Mouse (Mus musculus) testis, postnatal 10 days (tissue): Measurements from ENCODE around the gene Tmem82.
A peak's percentile ranks its signal among the peaks of the same experiment; 100 is the strongest.

Experiments used
- DNase-seq: peaks from one replicate; pipeline ENCODE4 v3.0.0; 2021; ENCODE audit warnings: low spot score

Tmem82 gene

DNA sequence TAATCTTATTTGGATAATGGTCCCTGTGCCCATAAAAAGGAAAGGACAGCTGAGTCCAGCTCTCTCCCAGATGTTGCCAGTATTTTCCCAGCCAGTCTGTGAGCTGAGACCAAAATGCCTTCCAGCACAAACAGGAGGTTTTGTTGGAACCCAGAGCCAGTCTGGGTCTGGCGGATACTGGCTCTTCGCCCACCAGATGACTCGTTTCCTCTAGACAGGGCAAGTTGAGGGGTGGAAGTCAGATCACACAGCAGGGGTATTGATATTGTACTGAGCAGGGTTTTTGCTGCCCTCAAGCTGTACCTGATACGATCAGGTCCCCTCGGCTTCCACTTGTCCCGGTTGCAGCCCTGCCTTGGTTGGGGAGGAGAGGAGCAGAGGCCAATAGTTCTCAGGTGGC lies 8.9 kb downstream of the Tmem82 start:
- DNase-seq = no peak

DNA sequence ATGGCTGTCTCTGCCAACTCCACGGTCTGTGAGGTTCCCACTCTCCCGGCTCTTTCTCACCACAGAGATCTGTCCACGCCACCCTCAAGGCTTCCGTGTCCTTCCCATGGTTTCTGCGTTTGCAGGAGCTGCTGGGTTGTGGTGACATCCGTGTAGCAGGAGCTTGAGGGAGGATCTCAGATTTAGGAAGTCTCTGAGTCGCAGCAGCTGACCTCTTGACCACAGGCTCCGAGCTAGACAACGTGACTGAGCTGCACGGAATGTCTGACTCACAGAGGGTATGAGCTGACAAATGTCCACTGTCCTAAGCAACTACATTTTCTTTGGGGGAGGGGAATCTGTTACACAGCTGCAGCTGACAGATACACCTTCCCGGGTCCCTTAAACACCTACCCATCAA lies 12.6 kb downstream of the Tmem82 start, which contains the start of gene Fblim1:
Fblim1 (minus strand) TSS at position 236 of the 400 bp plus-strand sequence.
- no peak for DNase-seq

DNA sequence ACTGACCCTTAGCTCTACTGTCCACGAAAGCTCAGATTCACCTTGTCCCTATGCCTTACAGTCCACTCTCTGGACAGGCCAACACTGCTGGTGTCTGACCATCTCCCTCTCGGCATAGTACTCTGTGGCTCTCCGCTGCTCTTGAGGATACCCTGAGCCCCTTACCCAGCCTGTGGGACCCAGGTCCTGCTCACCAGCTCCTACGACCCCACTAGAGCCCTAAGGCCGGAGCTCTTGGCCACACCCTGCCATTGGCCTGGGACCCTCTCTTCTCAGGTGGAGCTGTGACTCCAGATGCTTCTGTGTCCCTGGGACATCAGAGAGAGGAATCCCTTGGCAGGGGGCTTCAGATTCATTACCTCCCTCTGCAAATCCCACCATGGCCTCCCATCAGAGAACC lies 13.0 kb downstream of the Tmem82 start:
- no peak for DNase-seq

DNA sequence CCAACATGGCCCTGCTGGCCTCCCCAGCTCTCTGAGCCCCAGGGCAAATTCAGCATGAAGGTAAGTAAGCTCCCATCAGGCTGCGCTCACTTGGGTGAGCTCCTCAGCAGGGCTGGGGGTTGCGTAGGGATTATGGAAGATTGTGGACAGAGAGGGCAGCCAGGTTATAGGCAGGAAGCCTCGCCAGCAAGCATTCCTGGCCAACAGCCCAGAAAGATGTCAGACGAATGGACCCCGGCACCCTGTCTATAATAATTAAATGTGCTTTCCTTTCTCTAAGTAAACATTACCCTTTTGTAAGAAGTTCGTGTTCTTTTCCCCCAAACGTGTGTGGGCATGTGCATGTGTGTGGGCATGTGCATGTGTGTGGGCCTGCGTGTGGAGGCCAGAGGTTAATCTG lies 13.9 kb downstream of the Tmem82 start:
- DNase-seq = peak; percentile 64

DNA sequence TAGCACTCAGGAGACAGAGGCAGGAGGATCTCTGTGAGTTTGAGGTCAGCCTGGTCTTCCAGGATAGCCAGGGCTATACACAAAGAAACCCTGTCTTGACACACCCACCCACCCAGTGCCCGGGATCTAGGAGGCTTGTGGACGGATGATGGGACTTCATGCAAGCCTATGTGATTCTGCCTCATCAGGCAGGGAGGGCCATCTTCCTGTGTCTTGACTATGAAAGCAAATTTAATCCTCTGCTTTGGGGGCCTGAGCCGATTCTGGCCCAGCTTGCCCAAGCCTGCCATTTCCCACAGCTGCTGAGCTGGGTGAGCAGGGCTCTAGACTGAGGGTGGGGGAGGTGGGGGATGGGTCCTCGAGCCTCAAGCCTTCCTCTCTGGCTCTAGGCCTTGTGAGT lies 14.5 kb downstream of the Tmem82 start:
- no peak for DNase-seq

DNA sequence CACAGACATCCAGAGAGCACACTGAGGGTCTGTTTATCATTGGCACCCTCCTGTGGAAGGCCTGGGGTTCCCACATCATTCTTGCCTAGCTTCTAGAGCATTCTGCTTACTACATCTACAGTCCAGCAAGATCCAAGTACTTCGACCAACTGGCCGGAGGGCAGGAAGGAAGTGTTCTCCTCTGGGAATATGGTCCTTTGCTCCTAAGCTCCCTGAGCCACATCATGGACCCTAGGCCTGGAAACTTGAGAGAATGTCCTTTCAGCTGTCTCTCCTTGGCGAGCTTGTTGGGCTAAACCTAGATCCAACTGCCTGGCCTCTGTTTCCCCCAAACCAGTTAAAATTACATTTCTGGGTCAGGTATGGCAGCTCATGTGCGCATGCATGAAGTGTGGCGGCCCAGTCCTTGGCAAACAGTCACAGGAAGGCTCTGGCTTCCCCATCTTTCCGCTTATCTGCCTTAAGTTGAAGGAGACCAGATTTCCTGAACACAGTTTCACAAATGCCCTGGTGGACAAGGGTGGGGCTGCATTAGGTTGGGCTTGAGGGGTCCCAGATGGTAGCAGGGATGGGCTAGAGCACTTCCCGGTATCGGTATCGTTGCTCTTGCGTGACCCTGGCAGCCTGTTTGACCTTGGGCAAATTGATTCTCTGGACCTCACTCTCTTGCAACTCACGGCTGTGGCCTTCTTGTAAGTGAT lies 15.8 kb downstream of the Tmem82 start:
- no peak for DNase-seq

DNA sequence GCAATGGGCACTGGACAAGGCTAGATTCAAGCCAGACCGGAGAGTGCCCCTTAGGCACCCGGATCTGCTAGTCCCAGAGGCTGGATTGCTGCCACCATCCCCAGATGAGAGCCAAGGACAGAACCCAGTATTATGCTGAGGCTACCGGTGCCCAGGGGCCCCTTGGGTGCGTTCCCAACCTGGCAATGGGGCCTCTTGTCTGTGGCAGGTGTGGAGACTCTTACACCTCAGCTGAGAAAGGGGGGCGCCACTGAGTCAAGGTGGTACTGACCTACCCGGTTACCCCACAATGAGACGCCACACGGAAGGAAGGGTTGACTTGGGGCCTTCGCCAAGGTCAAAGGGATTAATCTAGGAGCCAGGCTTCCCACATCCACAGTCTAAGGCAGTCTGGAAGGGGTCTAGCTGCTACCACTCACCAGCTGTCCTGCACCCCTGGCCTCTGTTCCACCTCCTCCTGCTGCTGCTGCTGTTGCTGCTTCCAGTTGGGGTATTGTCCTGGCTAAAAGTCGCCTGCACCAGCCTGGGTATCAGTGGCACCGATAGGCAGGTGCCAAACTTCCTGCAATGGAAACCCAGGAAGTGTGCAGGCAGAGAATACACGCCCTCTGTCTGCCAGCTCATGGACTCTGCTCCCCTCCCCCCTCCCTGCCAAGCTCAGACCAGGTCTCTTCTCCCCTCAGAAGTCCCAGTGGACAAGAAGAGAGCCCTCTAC lies 17.1 kb downstream of the Tmem82 start:
- DNase-seq = peak; percentile 68

DNA sequence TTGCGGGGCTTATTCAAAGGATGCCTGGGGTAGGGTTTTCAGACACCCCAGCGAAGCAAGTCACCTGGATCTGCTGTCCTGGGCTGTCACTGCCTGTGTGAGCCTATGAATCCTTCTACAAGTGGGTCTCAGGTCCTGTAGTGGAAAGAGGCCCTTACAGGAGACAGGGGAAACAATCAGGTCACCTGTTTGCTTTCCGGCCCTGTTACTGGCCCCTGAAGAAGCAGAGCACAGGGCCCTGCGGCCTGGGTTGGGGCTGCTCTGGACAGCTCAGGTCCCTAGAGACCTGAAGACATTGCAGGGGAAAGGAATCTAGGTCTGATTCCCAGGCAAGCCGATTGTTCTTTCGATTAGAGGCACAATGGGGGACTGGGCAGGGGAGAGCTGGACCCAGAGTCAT lies 18.1 kb downstream of the Tmem82 start:
- DNase-seq = no peak

DNA sequence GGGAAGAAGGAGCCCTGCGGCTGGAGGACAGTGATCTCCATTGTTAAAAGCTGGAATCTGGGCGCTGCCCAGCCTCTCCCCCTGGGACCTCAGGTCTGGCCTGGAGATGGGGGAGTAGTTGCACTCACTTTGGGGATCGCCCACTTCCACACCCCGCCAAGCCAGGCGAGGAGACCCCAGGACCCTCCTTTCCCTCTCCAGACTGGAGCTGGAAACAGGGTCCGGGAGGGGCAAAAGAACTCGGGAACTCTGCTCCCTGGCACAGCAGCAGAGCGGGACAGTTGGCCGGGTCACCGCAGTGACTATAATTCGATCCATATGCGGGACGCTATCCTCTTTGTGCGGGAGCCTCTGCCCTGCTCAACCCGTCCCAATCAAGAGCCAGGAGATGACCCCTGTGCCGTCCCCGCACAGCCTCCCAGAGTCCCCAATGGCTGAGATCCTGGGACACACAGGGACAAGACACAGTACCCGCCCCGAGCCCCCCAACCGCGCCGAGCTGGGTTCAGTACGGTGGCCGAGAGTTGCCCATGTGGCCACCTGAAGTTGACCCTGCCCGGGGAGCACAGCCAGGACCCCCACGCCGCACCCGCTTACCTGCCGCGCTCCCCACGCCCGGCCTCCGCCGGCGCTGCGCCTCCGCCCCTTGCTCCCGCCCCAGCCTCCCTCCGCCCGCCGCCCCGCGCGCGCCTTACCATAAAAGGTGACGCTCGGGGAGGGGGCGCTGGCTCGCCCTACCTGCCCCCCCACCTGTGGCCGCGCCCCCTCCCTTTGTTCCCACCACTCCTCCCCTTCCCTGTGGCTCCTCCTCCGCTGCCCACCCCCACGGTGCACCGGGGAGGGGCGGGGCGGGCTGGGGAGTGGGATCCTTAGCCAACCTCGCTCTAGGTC lies 18.9 kb downstream of the Tmem82 start:
- no peak for DNase-seq

DNA sequence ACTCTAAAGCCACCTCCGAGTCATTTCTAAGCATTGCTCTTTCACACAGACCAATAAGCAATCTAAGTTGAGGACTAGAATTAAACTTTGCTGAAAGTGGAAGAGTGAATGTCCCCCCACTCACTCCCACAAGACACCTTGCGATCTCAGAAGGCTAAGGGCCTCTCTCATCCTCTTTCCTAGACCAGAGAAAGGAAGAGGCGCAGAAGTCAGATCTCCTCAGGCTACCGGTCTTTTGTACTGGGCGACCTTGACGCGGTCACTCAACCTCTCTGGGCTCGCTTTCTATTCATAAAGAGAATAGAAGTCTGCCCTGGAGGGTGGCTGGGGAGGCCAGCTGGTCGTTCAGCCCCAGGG lies 19.6 kb downstream of the Tmem82 start:
- DNase-seq = no peak

DNA sequence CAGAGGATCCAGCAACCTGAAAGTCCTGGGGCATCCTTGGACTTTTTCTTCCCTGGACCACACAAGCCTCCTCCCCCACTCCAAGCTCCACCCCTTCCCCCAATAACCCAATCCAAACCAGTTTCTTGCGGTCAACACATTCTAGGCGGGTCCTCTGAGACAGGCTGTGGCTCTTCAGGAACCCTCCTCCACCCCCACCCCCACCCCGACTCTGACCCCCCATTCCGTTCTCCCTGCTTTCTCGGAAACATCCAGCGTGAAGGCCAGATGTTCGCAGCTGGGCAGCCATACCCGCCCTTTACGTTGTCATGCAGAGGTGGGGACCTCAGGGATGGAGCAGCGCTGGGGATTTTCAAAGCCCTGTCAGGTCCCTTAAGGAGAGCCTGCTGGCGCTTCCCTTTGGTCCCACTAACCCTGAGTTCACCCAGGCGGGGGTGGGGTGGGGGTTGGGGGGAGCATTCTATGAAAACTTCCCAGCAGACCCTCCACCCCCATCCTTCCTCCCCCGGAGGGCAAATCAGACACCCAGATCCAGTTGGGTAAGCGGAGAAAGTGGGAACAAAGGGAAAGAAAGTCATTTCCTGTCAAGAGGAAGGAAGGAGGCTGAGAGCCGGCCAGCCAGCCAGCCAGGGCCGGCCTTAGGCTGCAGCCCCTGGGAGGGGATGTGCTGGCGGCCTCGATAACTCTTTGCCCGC lies 20.1 kb downstream of the Tmem82 start:
- DNase-seq = peak; percentile 72

DNA sequence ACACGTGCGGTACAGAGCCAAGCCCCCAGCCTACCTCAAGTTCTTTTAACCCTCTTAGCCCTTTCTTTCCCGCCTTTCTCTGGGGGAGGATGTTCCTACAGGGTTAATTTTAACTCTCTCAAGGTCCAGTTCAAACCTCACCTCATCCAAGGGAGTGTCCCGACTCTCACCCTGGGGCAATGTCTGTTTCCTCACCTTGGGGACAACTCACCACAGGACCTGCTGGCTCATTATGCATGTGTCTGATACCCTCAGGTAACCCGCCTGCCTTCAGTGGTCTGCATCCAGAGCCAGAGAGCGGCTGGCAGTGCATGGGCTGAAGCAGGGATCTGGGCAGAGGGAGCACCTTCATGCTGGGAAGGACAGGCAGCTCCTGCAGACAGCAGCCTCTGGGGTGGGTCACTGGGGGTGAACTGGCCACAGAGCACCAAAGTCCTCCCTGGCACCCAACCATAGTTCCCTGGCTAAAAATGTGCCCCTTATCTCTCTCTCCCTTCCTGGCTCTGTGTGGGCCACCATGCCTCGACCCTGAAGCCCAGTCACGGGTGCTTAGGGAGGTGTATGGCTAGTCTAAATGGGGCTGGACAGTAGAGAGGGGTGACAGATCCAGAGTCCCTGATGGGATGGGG lies 21.6 kb downstream of the Tmem82 start:
- no peak for DNase-seq

DNA sequence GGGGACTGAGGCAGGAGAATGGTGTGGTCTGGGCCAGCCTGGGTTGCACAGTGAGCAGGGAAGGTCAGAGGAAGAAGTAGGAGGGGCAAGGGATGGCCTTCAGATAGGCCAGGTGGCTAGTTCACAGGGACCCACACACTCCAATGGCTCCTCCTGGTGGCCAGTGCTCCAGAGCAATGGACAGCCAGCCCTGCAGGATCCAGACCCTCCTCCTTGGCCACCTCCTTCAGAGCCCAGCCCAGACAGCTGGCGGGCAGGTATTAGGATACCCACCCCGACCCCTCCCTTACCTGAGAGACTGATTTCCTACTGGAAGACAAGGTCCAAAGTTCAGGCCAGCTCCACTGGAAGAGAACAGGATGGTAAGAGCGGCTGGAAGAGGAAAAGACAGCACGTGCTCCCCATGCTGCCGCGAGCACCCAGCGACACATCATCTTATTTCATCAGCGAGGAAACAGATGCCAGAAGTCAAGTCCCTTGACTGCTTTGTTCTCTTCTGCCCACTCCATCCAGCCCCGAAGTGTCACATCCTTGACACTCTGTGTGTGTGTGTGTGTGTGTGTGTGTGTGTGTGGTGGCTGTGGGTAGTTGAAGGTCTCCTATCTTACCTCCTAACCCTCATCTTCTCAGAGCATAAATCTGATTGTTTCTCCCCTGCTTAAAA lies 22.7 kb downstream of the Tmem82 start:
- DNase-seq = no peak

DNA sequence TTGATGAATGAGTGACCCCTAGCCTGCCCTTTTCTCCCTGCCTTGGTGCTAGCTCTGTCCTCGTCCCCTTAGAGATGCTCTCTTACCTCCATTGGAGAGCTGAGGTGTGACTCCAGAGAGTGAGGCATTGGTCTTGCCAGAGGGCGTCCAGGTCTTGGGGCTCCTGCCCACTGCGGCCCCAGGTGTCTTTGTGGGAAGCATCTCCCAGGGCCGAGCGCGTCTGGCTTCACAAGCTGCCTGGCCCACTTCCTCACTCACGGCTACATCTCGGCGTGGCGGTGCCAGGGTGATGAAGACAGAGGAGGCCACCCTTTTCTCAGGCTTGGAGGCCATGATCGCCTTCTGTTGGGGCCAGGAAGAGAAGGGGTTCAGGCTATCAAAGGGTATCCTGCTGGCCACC lies 23.3 kb downstream of the Tmem82 start:
- DNase-seq = no peak

DNA sequence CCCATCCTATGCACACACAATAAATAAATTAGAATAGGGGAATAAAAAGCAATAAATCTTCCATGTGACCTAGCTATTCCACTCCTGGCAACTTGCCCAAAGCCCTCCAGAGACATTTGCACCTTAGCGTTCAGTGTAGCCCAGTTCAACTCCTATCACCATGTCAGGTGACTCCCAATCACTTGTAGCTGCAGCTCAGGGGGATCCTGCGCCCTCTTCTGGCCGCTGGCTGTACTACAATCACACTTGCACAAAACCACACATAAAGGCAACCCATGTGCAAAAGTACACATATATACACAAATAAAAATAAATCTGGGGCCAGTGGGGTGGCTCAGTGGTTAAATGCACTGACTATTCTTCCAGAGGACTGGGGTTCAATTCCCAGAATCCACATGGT lies 26.9 kb downstream of the Tmem82 start:
- DNase-seq = peak; percentile 75

DNA sequence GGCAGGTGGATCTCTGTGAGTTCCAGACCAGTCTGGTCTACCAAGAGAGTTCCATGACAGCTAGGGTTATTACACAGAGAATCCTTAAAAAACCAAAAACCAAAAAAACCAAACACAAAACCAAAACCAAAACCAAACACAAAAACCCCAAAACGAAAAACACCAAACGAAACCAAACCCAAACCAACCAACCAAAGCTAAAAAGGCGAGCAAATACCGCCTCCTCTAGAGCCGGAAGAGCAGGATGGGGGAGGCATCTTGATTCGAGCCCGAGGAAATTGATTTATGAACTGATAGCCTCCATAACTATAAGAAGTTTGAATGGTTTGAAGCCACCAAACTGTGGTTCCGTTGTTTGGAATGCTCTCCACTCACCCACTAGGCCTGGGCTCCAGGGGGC lies 34.5 kb downstream of the Tmem82 start:
- no peak for DNase-seq

DNA sequence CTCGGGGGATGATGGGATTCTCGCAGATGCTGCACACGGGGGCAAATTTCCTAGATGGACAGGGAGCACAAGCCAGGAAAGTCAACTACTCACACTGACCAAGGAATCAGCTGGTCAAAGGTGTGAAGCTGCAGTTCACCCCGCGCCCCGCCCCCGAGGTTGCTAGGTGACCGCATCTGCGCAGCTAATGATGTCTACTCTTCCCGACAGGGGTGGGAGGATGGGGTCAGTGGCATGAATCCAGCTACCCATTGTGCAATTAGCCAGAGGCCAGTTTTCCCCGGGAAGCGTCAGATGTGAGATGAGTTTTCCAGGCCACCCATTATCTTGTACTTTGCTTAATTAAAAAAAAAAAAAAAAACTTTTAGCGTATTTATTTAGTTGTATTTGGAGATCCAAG lies 37.4 kb downstream of the Tmem82 start:
- no peak for DNase-seq

DNA sequence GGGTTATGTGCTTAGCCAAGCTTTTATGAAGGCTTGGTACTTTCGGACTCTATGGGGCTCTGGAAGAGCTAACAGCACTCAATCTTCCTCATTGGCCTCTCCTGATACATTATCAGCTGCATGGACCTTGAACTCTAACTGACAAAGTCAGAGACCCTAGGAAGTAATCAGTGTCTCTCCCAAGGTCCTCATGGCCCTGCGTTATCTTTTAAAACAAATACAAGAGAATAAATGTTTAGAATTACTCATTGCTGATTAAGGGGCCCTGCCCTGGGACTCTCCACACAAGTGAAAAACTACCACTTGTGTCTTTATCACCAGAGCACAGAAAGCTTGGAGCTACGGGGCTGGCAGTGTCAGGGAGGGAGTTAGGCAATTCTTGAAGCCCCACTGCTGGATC lies 39.6 kb downstream of the Tmem82 start:
- DNase-seq = no peak

DNA sequence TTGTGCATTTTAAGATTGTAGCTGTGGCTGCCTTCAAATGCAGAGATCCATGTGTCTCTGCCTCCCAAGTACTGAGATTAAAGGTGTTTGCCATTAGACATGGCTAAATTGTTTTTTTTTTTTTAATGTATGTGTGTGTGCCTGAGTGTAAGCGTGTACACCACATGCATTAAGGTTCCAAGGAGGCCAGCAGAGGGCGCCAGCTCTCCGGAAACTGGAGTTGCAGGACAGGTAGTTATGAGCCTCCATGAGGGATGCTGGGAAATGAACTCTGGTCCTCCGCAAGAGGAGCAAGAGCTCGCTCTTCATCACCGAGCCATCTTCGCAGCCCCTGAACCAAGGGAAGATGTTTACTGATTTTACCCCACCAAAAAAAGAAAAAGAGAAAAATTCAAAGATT lies 41.6 kb downstream of the Tmem82 start:
- DNase-seq = no peak

DNA sequence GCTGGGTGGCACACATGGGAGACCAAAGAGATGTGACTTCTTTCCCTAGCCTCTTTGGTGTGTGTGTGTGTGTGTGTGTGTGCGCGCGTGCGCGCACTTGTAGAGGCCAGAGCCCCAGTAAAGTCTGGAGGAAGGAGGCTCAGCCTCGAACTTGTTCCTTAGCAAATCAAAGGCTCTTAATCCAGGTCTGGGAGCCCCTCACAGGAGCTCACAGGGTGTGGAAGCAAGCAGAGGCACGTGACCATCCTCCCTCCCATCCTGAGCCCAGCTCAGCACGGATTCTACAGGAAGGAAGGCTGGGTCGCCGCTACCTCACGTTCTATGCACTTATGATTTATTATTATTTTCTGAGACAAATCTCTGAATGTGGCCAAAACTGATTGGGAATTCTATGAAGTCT lies 42.0 kb downstream of the Tmem82 start:
- no peak for DNase-seq
